1 mouse cellular context compared by ENCODE assay signal in the genomic region with DNA sequence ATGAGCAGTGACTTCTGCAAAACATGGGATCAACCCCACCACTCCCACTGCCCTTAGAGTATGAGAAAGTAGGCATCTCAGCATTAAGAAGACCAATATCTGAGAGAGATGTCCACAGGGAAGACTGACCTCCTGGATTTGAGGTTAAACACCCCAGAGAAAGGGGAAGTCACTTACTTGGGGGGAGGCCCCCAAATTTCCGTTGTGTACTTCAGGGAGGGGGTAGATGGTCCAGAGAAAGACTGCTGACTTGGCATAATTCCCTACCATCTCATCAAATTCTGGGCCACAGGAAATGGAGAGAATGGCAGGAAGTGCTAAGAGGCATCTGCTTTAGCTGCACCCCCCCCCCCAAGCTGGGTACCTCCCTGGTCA.
TF ChIP-seq lines count a peak whose summit lies in the region.

No protein-coding gene starts in this region.

TF ChIP-seq in CH12.LX, 34 proteins besides CTCF, POLR2A, EP300 and RAD21 (continued from another document):
- peak; percentile 42; the same call in 1 of the 2 replicates for TF ChIP-seq IRF4 (IDR thresholded peaks at IDR 0.05; ENCODE audit: low read depth, low read length)
- peak; percentile 38; the same call in 1 of the 2 replicates for TF ChIP-seq NRF1 (IDR thresholded peaks at IDR 0.05; ENCODE audit: low read depth, low read length)
